Mouse (Mus musculus): ENCODE data around the gene Zzz3. TPM values are rescaled to one million over a fixed set of nuclear protein-coding genes. Genes with fewer than 3 reads are reported as not detected.
A peak's percentile ranks its signal among the peaks of the same experiment; 100 is the strongest.

Zzz3 gene
- total and polyA plus RNA-seq, 2 experiments from 2014 or later, result 18.1 to 22.4 TPM

- no peak overlapping the region for H3K9ac ChIP-seq (replicated peaks; ENCODE audit: low read depth, low read length)
- H3K4me1 ChIP-seq (ENCODE audit: control insufficient read depth, insufficient read depth), result peaks cover 14% of the 10 kb centered on the region; the same call in 1 of the 2 replicates
- no peak for TF ChIP-seq CTCF (IDR thresholded peaks at IDR 0.05; ENCODE audit: low read depth)
- no peak for TF ChIP-seq EP300 (IDR thresholded peaks at IDR 0.05; ENCODE audit: low read depth)
- H3K4me2 ChIP-seq (ENCODE audit: low read depth, low read length), result no peak overlapping the region
- 67% methylated on average over 4 of the region's 4 CpGs for WGBS
- no peak overlapping the region for H3K4me3 ChIP-seq (ENCODE audit: low read depth, low read length)
- no peak for DNase-seq (ENCODE audit: low spot score)
- peak; percentile 64; the same call in 1 of the 2 replicates for ATAC-seq (ENCODE audit: insufficient read depth, low read depth)
- H3K36me3 ChIP-seq (replicated peaks; ENCODE audit: control insufficient read depth, insufficient read depth, low read length), result no peaks in the 10 kb centered on the region
- H3K27me3 ChIP-seq (ENCODE audit: control insufficient read depth, insufficient read depth, low read length), result no peaks in the 10 kb centered on the region
- H3K27ac ChIP-seq (ENCODE audit: low read depth), result no peak overlapping the region
- H3K9me3 ChIP-seq (replicated peaks; ENCODE audit: control insufficient read depth, low read length), result no peaks in the 10 kb centered on the region
Observed at GRCm38 (mm10) chr3:152488964-152489363, 93.7 kb downstream of the Zzz3 start.

GRCm38 (mm10) chr3:152490423-152490822 is 95.2 kb downstream of the Zzz3 start:
- Histone ChIP-seq H3K4me1 (ENCODE audit: control insufficient read depth, insufficient read depth) (peaks cover 16% of the 10 kb centered on the region; the same call in 1 of the 2 replicates), H3K36me3 (replicated peaks; ENCODE audit: control insufficient read depth, insufficient read depth, low read length) (no peaks in the 10 kb centered on the region), H3K4me2 (ENCODE audit: low read depth, low read length) (no peak overlapping the region), H3K9me3 (replicated peaks; ENCODE audit: control insufficient read depth, low read length) (no peaks in the 10 kb centered on the region), H3K27ac (ENCODE audit: low read depth) (no peak overlapping the region), H3K4me3 (ENCODE audit: low read depth, low read length) (no peak overlapping the region), H3K27me3 (ENCODE audit: control insufficient read depth, insufficient read depth, low read length) (0 out of 2 replicates have a peak, but pooled peaks cover 1% of the 10 kb centered on the region), H3K9ac (replicated peaks; ENCODE audit: low read depth, low read length) (no peak overlapping the region)
- WGBS, result 93% methylated on average over 5 of the region's 5 CpGs
- TF ChIP-seq CTCF (IDR thresholded peaks at IDR 0.05; ENCODE audit: low read depth) (no peak), EP300 (IDR thresholded peaks at IDR 0.05; ENCODE audit: low read depth) (no peak)
- ATAC-seq (ENCODE audit: insufficient read depth, low read depth) (no peak), DNase-seq (ENCODE audit: low spot score) (no peak)

- Histone ChIP-seq H3K9me3 (replicated peaks; ENCODE audit: control insufficient read depth, low read length) (no peaks in the 10 kb centered on the region), H3K4me1 (ENCODE audit: control insufficient read depth, insufficient read depth) (peaks cover 16% of the 10 kb centered on the region; the same call in 1 of the 2 replicates), H3K27ac (ENCODE audit: low read depth) (no peak overlapping the region), H3K4me3 (ENCODE audit: low read depth, low read length) (no peak overlapping the region), H3K36me3 (replicated peaks; ENCODE audit: control insufficient read depth, insufficient read depth, low read length) (no peaks in the 10 kb centered on the region), H3K27me3 (ENCODE audit: control insufficient read depth, insufficient read depth, low read length) (0 out of 2 replicates have a peak, but pooled peaks cover 3% of the 10 kb centered on the region), H3K4me2 (ENCODE audit: low read depth, low read length) (no peak overlapping the region), H3K9ac (replicated peaks; ENCODE audit: low read depth, low read length) (no peak overlapping the region)
- TF ChIP-seq EP300 (IDR thresholded peaks at IDR 0.05; ENCODE audit: low read depth), result no peak
- DNase-seq (ENCODE audit: low spot score), result no peak
- ATAC-seq (ENCODE audit: insufficient read depth, low read depth), result no peak
- WGBS, result 82% methylated on average over 6 of the region's 6 CpGs
Observed at GRCm38 (mm10) chr3:152492241-152492640, 97.0 kb downstream of the Zzz3 start.

GRCm38 (mm10) chr3:152493813-152494212 is 98.5 kb downstream of the Zzz3 start:
- Histone ChIP-seq H3K4me2 (ENCODE audit: low read depth, low read length) (no peak overlapping the region; the same call in 1 of the 2 replicates), H3K27me3 (ENCODE audit: control insufficient read depth, insufficient read depth, low read length) (0 out of 2 replicates have a peak, but pooled peaks cover 3% of the 10 kb centered on the region), H3K36me3 (replicated peaks; ENCODE audit: control insufficient read depth, insufficient read depth, low read length) (no peaks in the 10 kb centered on the region), H3K4me3 (ENCODE audit: low read depth, low read length) (no peak overlapping the region), H3K9me3 (replicated peaks; ENCODE audit: control insufficient read depth, low read length) (no peaks in the 10 kb centered on the region), H3K9ac (replicated peaks; ENCODE audit: low read depth, low read length) (no peak overlapping the region), H3K4me1 (ENCODE audit: control insufficient read depth, insufficient read depth) (peaks cover 16% of the 10 kb centered on the region; the same call in 1 of the 2 replicates), H3K27ac (ENCODE audit: low read depth) (no peak overlapping the region)
- ATAC-seq (ENCODE audit: insufficient read depth, low read depth), result peak; percentile 67
- no peak for DNase-seq (ENCODE audit: low spot score)
- WGBS, result 14% methylated on average over 2 of the region's 2 CpGs
- TF ChIP-seq CTCF (IDR thresholded peaks at IDR 0.05; ENCODE audit: low read depth) (no peak), EP300 (IDR thresholded peaks at IDR 0.05; ENCODE audit: low read depth) (peak; percentile 49; the same call in 1 of the 2 replicates)

GRCm38 (mm10) chr3:152494667-152495360 is 99.5 kb downstream of the Zzz3 start:
- peaks cover 13% of the 10 kb centered on the region; the same call in 1 of the 2 replicates for H3K4me1 ChIP-seq (ENCODE audit: control insufficient read depth, insufficient read depth)
- no peaks in the 10 kb centered on the region for H3K36me3 ChIP-seq (replicated peaks; ENCODE audit: control insufficient read depth, insufficient read depth, low read length)
- 56% methylated on average over 12 of the region's 12 CpGs for WGBS
- no peak for ATAC-seq (ENCODE audit: insufficient read depth, low read depth)
- H3K27ac ChIP-seq (ENCODE audit: low read depth), result no peak overlapping the region
- TF ChIP-seq CTCF (IDR thresholded peaks at IDR 0.05; ENCODE audit: low read depth) (no peak), EP300 (IDR thresholded peaks at IDR 0.05; ENCODE audit: low read depth) (no peak)
- H3K4me3 ChIP-seq (ENCODE audit: low read depth, low read length), result no peak overlapping the region
- no peak overlapping the region for H3K4me2 ChIP-seq (ENCODE audit: low read depth, low read length)
- H3K9ac ChIP-seq (replicated peaks; ENCODE audit: low read depth, low read length), result no peak overlapping the region
- no peaks in the 10 kb centered on the region for H3K9me3 ChIP-seq (replicated peaks; ENCODE audit: control insufficient read depth, low read length)
- DNase-seq (ENCODE audit: low spot score), result no peak
- H3K27me3 ChIP-seq (ENCODE audit: control insufficient read depth, insufficient read depth, low read length), result 0 out of 2 replicates have a peak, but pooled peaks cover 3% of the 10 kb centered on the region

Measured in heart, postnatal 0 days (tissue).